Mouse (Mus musculus): ENCODE data around the gene Sirt6.

DNA sequence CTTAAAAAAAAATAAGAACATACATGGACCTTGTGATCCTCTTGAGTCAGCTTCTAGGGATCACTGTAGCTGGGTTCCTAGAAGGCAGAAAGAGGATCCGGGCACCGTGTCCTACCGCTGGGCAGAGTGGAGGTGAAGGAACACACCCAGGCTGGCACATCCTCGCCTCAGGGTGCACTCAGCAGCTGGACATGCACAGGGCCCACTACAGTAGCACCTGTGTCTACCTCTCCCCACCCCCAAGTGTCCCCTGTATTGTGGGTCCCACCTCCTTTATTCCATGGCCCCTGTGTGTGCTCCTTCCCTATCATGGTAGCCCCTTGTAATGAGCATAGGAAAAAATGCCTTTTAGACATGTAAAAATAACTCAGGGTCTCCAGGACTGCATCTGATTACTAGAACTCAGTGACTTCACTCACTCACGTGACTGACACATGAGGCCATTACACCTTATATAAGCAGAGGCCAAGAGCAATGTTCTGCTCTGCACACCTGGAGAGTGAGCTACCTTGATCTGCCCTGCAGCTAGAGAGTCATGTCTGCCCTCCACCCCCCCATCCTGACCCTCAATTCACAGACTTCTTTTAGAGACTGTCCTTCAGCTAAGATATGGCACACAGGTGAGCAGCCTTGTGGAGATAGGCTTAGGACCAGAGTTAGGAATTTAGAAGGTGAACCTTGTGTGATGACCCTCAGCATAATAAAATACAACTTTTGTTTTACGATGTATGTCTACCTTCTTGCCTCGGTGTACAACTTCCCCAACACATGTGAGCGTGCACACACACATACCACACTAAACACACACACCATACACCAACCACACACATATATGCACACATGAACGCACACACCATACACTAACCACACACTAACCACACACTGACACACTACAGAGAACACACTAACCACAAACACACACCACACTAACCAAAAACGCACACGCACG, 23.3 kb downstream of the Sirt6 start:
- no peak for TF ChIP-seq CTCF (IDR thresholded peaks at IDR 0.05; ENCODE audit: borderline replicate concordance, control insufficient read depth, extremely low read depth, insufficient read depth, low read length, poor library complexity)
- no peak for TF ChIP-seq POLR2A (IDR thresholded peaks at IDR 0.05; ENCODE audit: control insufficient read depth, extremely low read depth, insufficient read depth, low read length, poor library complexity)

All from thymus, adult 2 months (tissue).